Mouse (Mus musculus) midbrain, embryonic 12.5 days (tissue): Measurements from ENCODE around the gene Fam204a. TPM values are rescaled to one million over a fixed set of nuclear protein-coding genes. Genes with fewer than 3 reads are reported as not detected.

Source experiments
- ATAC-seq: fragments of 200-750 bp; cut with Nextera tagmentation; 2 replicates; pipeline ENCODE4 v1.8.0; 2017; ENCODE audit warnings: low read depth, moderate TSS enrichment, moderate library complexity; ENCODE audit not compliant: low FRiP score
- H3K27ac ChIP-seq: fragments of 300-500 bp; sonication (generic); replicated peaks from 2 replicates; pipeline ENCODE4 v1.5.1; 2016; ENCODE audit warnings: mild to moderate bottlenecking
- H3K27me3 ChIP-seq: fragments of 300-500 bp; sonication (generic); 2 replicates; pipeline ENCODE4 v1.6.1; 2016; ENCODE audit warnings: mild to moderate bottlenecking
- H3K36me3 ChIP-seq: fragments of 300-500 bp; sonication (generic); 2 replicates; pipeline ENCODE4 v1.6.1; 2016
- H3K4me1 ChIP-seq: fragments of 300-500 bp; sonication (generic); 2 replicates; pipeline ENCODE4 v1.6.1; 2016
- H3K4me2 ChIP-seq: fragments of 300-500 bp; sonication (generic); replicated peaks from 2 replicates; pipeline ENCODE4 v1.6.1; 2016; ENCODE audit warnings: mild to moderate bottlenecking, moderate library complexity
- H3K4me3 ChIP-seq: fragments of 300-500 bp; sonication (generic); 2 replicates; pipeline ENCODE4 v1.5.1; 2016; ENCODE audit warnings: mild to moderate bottlenecking
- H3K9ac ChIP-seq: fragments of 300-500 bp; sonication (generic); replicated peaks from 2 replicates; pipeline ENCODE4 v1.6.1; 2016; ENCODE audit warnings: mild to moderate bottlenecking, moderate library complexity
- H3K9me3 ChIP-seq: fragments of 300-500 bp; sonication (generic); 2 replicates; pipeline ENCODE4 v1.6.1; 2016; ENCODE audit warnings: mild to moderate bottlenecking
- WGBS: fragments of 180-500 bp; shearing (Covaris S2); methylation state at CpG from one replicate; pipeline ENCODE4 v1.1.7; 2016; 5-methylcytosine and 5-hydroxymethylcytosine counted together
- polyA plus RNA-seq: library from polyadenylated mRNA; unstranded; fragments of >200 nt; fragmentation: Nextera tagmentation; extraction: Ambion mirVana; gene quantifications from 2 replicates; pipeline ENCODE4 v1.2.1, GENCODE M21; 2016

Gene Fam204a
- polyA plus RNA-seq = 93.0 and 99.2 TPM in 2 replicates

- no peaks in the 10 kb centered on the region for H3K36me3 ChIP-seq
- peak within 1 kb of the TSS; percentile 89 for H3K4me3 ChIP-seq
- no peaks in the 10 kb centered on the region for H3K27me3 ChIP-seq
- no peaks in the 10 kb centered on the region for H3K9me3 ChIP-seq
- H3K9ac ChIP-seq = peak within 1 kb of the TSS; percentile 87
- H3K4me1 ChIP-seq = peaks cover 16% of the 10 kb centered on the region
- H3K27ac ChIP-seq = peak within 1 kb of the TSS; percentile 99
- H3K4me2 ChIP-seq = peak within 1 kb of the TSS; percentile 57
- WGBS = under 1% methylated on average over 64 of the region's 68 CpGs
- ATAC-seq = peak; percentile 100
Measured at GRCm38 (mm10) chr19:60225899-60226844, at the start of gene Fam204a. Gene Fam204a (minus strand): TSS chr19:60226701.

DNA sequence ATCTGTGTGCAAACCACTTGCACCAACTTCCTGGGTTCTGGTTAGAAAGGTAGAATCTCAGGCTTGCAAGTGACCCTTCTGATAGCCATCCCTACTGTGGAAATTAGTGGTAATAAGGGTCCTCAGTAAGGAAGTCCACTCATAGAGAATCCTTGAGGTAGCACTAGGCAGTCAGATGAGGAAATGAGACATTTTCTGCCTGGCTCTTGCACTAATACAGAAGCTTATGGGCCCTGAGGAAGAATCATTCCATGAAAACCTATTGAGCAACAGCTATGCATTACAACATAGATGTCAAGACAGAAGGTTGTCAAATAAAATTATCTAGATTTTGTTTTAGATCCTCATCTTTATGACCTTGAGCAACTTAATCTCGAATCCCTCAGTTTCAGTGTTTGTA is 39.3 kb upstream of the Fam204a start:
- Histone ChIP-seq H3K9me3 (no peaks in the 10 kb centered on the region), H3K27me3 (peaks cover 27% of the 10 kb centered on the region), H3K4me1 (no peaks in the 10 kb centered on the region), H3K4me3 (no peak overlapping the region), H3K27ac (no peak overlapping the region), H3K4me2 (no peak overlapping the region), H3K9ac (no peak overlapping the region), H3K36me3 (no peaks in the 10 kb centered on the region)
- 71% methylated on average over 1 of the region's 1 CpGs for WGBS
- ATAC-seq = no peak

GRCm38 (mm10) chr19:60260689-60261088 is 34.2 kb upstream of the Fam204a start:
- Histone ChIP-seq H3K4me1 (no peaks in the 10 kb centered on the region), H3K36me3 (no peaks in the 10 kb centered on the region), H3K27ac (no peak overlapping the region), H3K4me3 (no peak overlapping the region), H3K9ac (no peak overlapping the region), H3K27me3 (peaks cover 19% of the 10 kb centered on the region), H3K9me3 (no peaks in the 10 kb centered on the region), H3K4me2 (no peak overlapping the region)
- ATAC-seq = no peak
- WGBS = 88% methylated on average over 5 of the region's 5 CpGs

DNA sequence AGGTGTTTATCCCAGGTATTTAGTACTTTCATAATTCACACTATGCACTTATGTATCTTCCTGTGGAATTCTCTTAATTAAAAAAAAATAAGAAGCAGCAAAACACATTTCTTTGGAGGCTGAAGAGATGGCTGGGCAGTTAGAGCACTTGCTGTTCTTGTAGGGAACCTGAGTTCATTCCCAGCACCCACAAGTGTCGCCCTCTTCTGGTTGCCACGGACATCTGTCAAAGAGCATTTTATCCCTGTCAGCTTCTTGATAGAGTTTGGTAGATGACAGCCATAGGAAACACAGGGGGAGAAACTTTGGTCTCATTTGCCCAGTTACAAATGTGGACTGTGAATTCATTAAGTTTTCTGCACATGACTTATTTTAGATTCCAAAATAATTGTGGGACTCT is 25.5 kb upstream of the Fam204a start:
- Histone ChIP-seq H3K9ac (no peak overlapping the region), H3K36me3 (no peaks in the 10 kb centered on the region), H3K4me3 (no peak overlapping the region), H3K4me2 (no peak overlapping the region), H3K27ac (no peak overlapping the region), H3K9me3 (no peaks in the 10 kb centered on the region), H3K4me1 (no peaks in the 10 kb centered on the region), H3K27me3 (no peaks in the 10 kb centered on the region)
- 45% methylated on average over 2 of the region's 2 CpGs for WGBS
- ATAC-seq = no peak

- Histone ChIP-seq H3K27me3 (no peaks in the 10 kb centered on the region), H3K27ac (no peak overlapping the region), H3K36me3 (no peaks in the 10 kb centered on the region), H3K4me2 (no peak overlapping the region), H3K4me1 (no peaks in the 10 kb centered on the region), H3K4me3 (no peak overlapping the region), H3K9me3 (no peaks in the 10 kb centered on the region), H3K9ac (no peak overlapping the region)
- WGBS = 80% methylated on average over 9 of the region's 9 CpGs
- no peak for ATAC-seq
Measured at GRCm38 (mm10) chr19:60251197-60251596, 24.7 kb upstream of the Fam204a start.

GRCm38 (mm10) chr19:60245250-60245649 is 18.7 kb upstream of the Fam204a start:
- WGBS = 82% methylated on average over 3 of the region's 3 CpGs
- no peak for ATAC-seq
- H3K4me3 ChIP-seq = no peak overlapping the region

DNA sequence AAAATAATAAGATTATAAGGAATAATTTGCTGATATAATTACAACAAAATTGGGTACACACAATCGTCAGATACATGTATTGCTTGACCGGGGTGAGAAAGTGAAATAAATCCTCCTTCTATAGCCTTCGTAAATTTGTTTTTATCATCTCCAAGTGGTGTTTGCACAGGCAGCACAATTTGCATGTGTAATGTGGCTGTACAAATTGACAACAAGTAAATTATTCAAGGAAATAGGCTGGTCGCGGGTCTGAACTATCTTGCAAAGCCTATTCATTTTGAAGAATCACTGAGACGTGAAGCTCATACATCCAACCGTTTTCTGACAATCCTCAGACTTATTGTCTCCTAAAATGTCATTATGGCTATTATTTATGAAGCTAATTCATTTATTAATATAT is 16.1 kb upstream of the Fam204a start:
- Histone ChIP-seq H3K4me1 (peaks cover 10% of the 10 kb centered on the region; the same call in 1 of the 2 replicates), H3K4me2 (no peak overlapping the region), H3K36me3 (no peaks in the 10 kb centered on the region), H3K9ac (no peak overlapping the region), H3K27ac (peak overlapping the region; percentile 52), H3K9me3 (no peaks in the 10 kb centered on the region), H3K27me3 (no peaks in the 10 kb centered on the region), H3K4me3 (no peak overlapping the region)
- no peak for ATAC-seq
- WGBS = 45% methylated on average over 7 of the region's 7 CpGs

More at GRCm38 (mm10) chr19:60245250-60245649, 18.7 kb upstream of the Fam204a start:
- H3K9me3 ChIP-seq = no peaks in the 10 kb centered on the region
- peaks cover 10% of the 10 kb centered on the region; the same call in 1 of the 2 replicates for H3K4me1 ChIP-seq
- H3K9ac ChIP-seq = no peak overlapping the region
- H3K27ac ChIP-seq = no peak overlapping the region
- H3K36me3 ChIP-seq = no peaks in the 10 kb centered on the region
- no peak overlapping the region for H3K4me2 ChIP-seq
- no peaks in the 10 kb centered on the region for H3K27me3 ChIP-seq

GRCm38 (mm10) chr19:60241916-60242602 is 15.6 kb upstream of the Fam204a start:
- Histone ChIP-seq H3K36me3 (no peaks in the 10 kb centered on the region), H3K4me2 (no peak overlapping the region), H3K4me1 (peaks cover 10% of the 10 kb centered on the region; the same call in 1 of the 2 replicates), H3K27ac (peak overlapping the region; percentile 52), H3K9me3 (no peaks in the 10 kb centered on the region), H3K9ac (no peak overlapping the region), H3K4me3 (no peak overlapping the region), H3K27me3 (no peaks in the 10 kb centered on the region)
- peak; percentile 44; the same call in 1 of the 2 replicates for ATAC-seq
- 61% methylated on average over 7 of the region's 7 CpGs for WGBS

GRCm38 (mm10) chr19:60231542-60231941 is 5.0 kb upstream of the Fam204a start:
- ATAC-seq = no peak
- Histone ChIP-seq H3K4me3 (no peak overlapping the region), H3K4me1 (peaks cover 5% of the 10 kb centered on the region; the same call in 1 of the 2 replicates), H3K9ac (no peak overlapping the region), H3K36me3 (no peaks in the 10 kb centered on the region), H3K27ac (no peak overlapping the region), H3K9me3 (no peaks in the 10 kb centered on the region), H3K27me3 (no peaks in the 10 kb centered on the region), H3K4me2 (no peak overlapping the region)
- 83% methylated on average over 2 of the region's 2 CpGs for WGBS

DNA sequence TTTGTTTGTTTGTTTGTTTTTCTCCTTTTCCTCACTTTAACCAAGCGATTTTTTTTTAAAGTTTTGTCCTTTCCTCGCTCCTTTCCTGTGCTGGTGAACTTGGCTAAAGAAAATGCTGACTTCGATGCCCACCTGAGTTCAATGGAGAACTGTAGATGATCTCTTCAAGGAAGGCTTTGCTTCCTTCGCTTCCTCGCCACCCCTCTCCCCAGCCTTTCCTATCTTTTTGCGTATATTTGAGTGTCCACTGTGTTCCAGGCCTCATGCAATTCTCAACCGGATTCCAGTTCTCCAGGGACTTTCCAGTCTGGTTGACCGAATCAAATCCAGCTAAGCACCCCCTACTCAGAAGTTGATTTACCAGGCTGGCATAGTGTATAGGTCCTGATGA is 339 bp upstream of the Fam204a start:
- WGBS = 48% methylated on average over 8 of the region's 8 CpGs

GRCm38 (mm10) chr19:60219395-60219794 is 7.1 kb downstream of the Fam204a start:
- Histone ChIP-seq H3K4me3 (no peak overlapping the region), H3K4me2 (no peak overlapping the region), H3K9ac (no peak overlapping the region), H3K36me3 (0 out of 2 replicates have a peak, but pooled peaks cover 9% of the 10 kb centered on the region), H3K4me1 (0 out of 2 replicates have a peak, but pooled peaks cover 7% of the 10 kb centered on the region), H3K27me3 (no peaks in the 10 kb centered on the region), H3K9me3 (no peaks in the 10 kb centered on the region), H3K27ac (no peak overlapping the region)
- WGBS = 90% methylated on average over 7 of the region's 7 CpGs
- ATAC-seq = no peak

More for the DNA sequence above, 339 bp upstream of the Fam204a start:
- no peaks in the 10 kb centered on the region for H3K9me3 ChIP-seq
- peak overlapping the region; percentile 89 for H3K4me3 ChIP-seq
- no peaks in the 10 kb centered on the region for H3K27me3 ChIP-seq
- no peaks in the 10 kb centered on the region for H3K36me3 ChIP-seq
- H3K9ac ChIP-seq = no peak overlapping the region
- peaks cover 16% of the 10 kb centered on the region for H3K4me1 ChIP-seq
- 0 out of 2 replicates have a peak, but pooled peaks have one; percentile 21 for ATAC-seq
- H3K27ac ChIP-seq = peak overlapping the region; percentile 99; the same call in 1 of the 2 replicates
- peak overlapping the region; percentile 46 for H3K4me2 ChIP-seq

DNA sequence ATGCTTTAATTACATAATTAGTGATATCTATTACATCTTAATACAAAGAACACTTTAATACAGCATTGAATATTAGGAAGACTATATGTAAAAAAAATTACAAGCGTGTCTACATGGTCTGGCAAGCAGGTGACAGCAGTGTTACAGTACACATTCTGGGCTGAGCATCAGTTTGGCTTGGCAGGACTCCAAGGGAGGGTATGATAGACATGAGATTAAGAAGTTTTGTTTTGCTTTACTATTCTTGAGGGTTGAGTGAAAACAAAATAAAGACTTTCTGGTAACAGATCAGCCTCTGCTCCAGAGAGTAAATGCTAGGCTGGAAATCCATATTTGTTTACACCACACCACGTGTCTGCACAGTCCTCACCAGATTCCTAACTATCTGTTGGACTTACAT is 8.5 kb downstream of the Fam204a start:
- WGBS = 84% methylated on average over 2 of the region's 2 CpGs

More for the DNA sequence above, 8.5 kb downstream of the Fam204a start:
- Histone ChIP-seq H3K27ac (no peak overlapping the region), H3K4me1 (0 out of 2 replicates have a peak, but pooled peaks cover 6% of the 10 kb centered on the region), H3K9me3 (no peaks in the 10 kb centered on the region), H3K4me3 (no peak overlapping the region), H3K27me3 (no peaks in the 10 kb centered on the region), H3K4me2 (no peak overlapping the region), H3K9ac (no peak overlapping the region), H3K36me3 (0 out of 2 replicates have a peak, but pooled peaks cover 9% of the 10 kb centered on the region)
- no peak for ATAC-seq
